Mouse (Mus musculus): ENCODE data around the gene Prom2. TPM values are rescaled to one million over a fixed set of nuclear protein-coding genes. Genes with fewer than 3 reads are reported as not detected.

Prom2 gene
- polyA plus RNA-seq, 1 experiment: not detected

GRCm38 (mm10) chr2:127530418-127530817, 10.8 kb downstream of the Prom2 start:
- Histone ChIP-seq H3K4me1 (ENCODE audit: control insufficient read depth, insufficient read depth, low read length) (no peaks in the 10 kb centered on the region), H3K4me3 (ENCODE audit: insufficient read depth, low read length) (no peak overlapping the region), H3K27ac (ENCODE audit: insufficient read depth, low read length) (no peak overlapping the region)
- TF ChIP-seq CTCF (IDR thresholded peaks at IDR 0.05; ENCODE audit: borderline replicate concordance, insufficient read depth, low read length) (no peak), POLR2A (IDR thresholded peaks at IDR 0.05; ENCODE audit: low read depth, low read length) (no peak)

GRCm38 (mm10) chr2:127525004-127525775, 16.1 kb downstream of the Prom2 start:
- Histone ChIP-seq H3K27ac (ENCODE audit: insufficient read depth, low read length) (no peak overlapping the region), H3K4me1 (ENCODE audit: control insufficient read depth, insufficient read depth, low read length) (no peaks in the 10 kb centered on the region), H3K4me3 (ENCODE audit: insufficient read depth, low read length) (no peak overlapping the region)
- TF ChIP-seq POLR2A (IDR thresholded peaks at IDR 0.05; ENCODE audit: low read depth, low read length): no peak

GRCm38 (mm10) chr2:127523950-127524729, 17.1 kb downstream of the Prom2 start:
- TF ChIP-seq CTCF (IDR thresholded peaks at IDR 0.05; ENCODE audit: borderline replicate concordance, insufficient read depth, low read length): no peak
- TF ChIP-seq POLR2A (IDR thresholded peaks at IDR 0.05; ENCODE audit: low read depth, low read length): no peak
- Histone ChIP-seq H3K4me3 (ENCODE audit: insufficient read depth, low read length) (no peak overlapping the region), H3K27ac (ENCODE audit: insufficient read depth, low read length) (no peak overlapping the region), H3K4me1 (ENCODE audit: control insufficient read depth, insufficient read depth, low read length) (no peaks in the 10 kb centered on the region)

GRCm38 (mm10) chr2:127522006-127522441, 19.2 kb downstream of the Prom2 start, which contains the start of gene Kcnip3:
Kcnip3 (minus strand) TSS chr2:127522094.
- Histone ChIP-seq H3K4me3 (ENCODE audit: insufficient read depth, low read length) (no peak within 1 kb of the TSS), H3K27ac (ENCODE audit: insufficient read depth, low read length) (no peak within 1 kb of the TSS), H3K4me1 (ENCODE audit: control insufficient read depth, insufficient read depth, low read length) (no peaks in the 10 kb centered on the region)
- TF ChIP-seq POLR2A (IDR thresholded peaks at IDR 0.05; ENCODE audit: low read depth, low read length) (no peak), CTCF (IDR thresholded peaks at IDR 0.05; ENCODE audit: borderline replicate concordance, insufficient read depth, low read length) (no peak)

- Histone ChIP-seq H3K27ac (ENCODE audit: insufficient read depth, low read length) (no peak overlapping the region), H3K4me3 (ENCODE audit: insufficient read depth, low read length) (no peak overlapping the region), H3K4me1 (ENCODE audit: control insufficient read depth, insufficient read depth, low read length) (no peaks in the 10 kb centered on the region)
- no peak for TF ChIP-seq CTCF (IDR thresholded peaks at IDR 0.05; ENCODE audit: borderline replicate concordance, insufficient read depth, low read length)
- no peak for TF ChIP-seq POLR2A (IDR thresholded peaks at IDR 0.05; ENCODE audit: low read depth, low read length)
Observed at GRCm38 (mm10) chr2:127521172-127522005, 19.9 kb downstream of the Prom2 start.

- no peak for TF ChIP-seq CTCF (IDR thresholded peaks at IDR 0.05; ENCODE audit: borderline replicate concordance, insufficient read depth, low read length)
- TF ChIP-seq POLR2A (IDR thresholded peaks at IDR 0.05; ENCODE audit: low read depth, low read length): no peak
- H3K4me1 ChIP-seq (ENCODE audit: control insufficient read depth, insufficient read depth, low read length): no peaks in the 10 kb centered on the region
- H3K27ac ChIP-seq (ENCODE audit: insufficient read depth, low read length): no peak overlapping the region
- H3K4me3 ChIP-seq (ENCODE audit: insufficient read depth, low read length): no peak overlapping the region
Observed at GRCm38 (mm10) chr2:127520123-127520522, 21.1 kb downstream of the Prom2 start.

GRCm38 (mm10) chr2:127519308-127519707, 22.0 kb downstream of the Prom2 start:
- Histone ChIP-seq H3K4me1 (ENCODE audit: control insufficient read depth, insufficient read depth, low read length) (no peaks in the 10 kb centered on the region), H3K4me3 (ENCODE audit: insufficient read depth, low read length) (no peak overlapping the region), H3K27ac (ENCODE audit: insufficient read depth, low read length) (no peak overlapping the region)
- no peak for TF ChIP-seq CTCF (IDR thresholded peaks at IDR 0.05; ENCODE audit: borderline replicate concordance, insufficient read depth, low read length)
- no peak for TF ChIP-seq POLR2A (IDR thresholded peaks at IDR 0.05; ENCODE audit: low read depth, low read length)

GRCm38 (mm10) chr2:127518831-127519230, 22.4 kb downstream of the Prom2 start:
- no peak overlapping the region for H3K4me3 ChIP-seq (ENCODE audit: insufficient read depth, low read length)
- no peak overlapping the region for H3K27ac ChIP-seq (ENCODE audit: insufficient read depth, low read length)
- no peak for TF ChIP-seq POLR2A (IDR thresholded peaks at IDR 0.05; ENCODE audit: low read depth, low read length)
- TF ChIP-seq CTCF (IDR thresholded peaks at IDR 0.05; ENCODE audit: borderline replicate concordance, insufficient read depth, low read length): no peak
- no peaks in the 10 kb centered on the region for H3K4me1 ChIP-seq (ENCODE audit: control insufficient read depth, insufficient read depth, low read length)

GRCm38 (mm10) chr2:127518273-127518672, 23.0 kb downstream of the Prom2 start:
- TF ChIP-seq CTCF (IDR thresholded peaks at IDR 0.05; ENCODE audit: borderline replicate concordance, insufficient read depth, low read length) (no peak), POLR2A (IDR thresholded peaks at IDR 0.05; ENCODE audit: low read depth, low read length) (no peak)
- Histone ChIP-seq H3K27ac (ENCODE audit: insufficient read depth, low read length) (no peak overlapping the region), H3K4me1 (ENCODE audit: control insufficient read depth, insufficient read depth, low read length) (no peaks in the 10 kb centered on the region), H3K4me3 (ENCODE audit: insufficient read depth, low read length) (no peak overlapping the region)

All from embryonic fibroblast, embryonic 13.5 days (primary cell).